Mouse (Mus musculus) monocyte, adult 5-6 weeks (primary cell): Measurements from ENCODE around the gene Vmn1r121. TPM values are rescaled to one million over a fixed set of nuclear protein-coding genes. Genes with fewer than 3 reads are reported as not detected.
"Not testable (repeated sequence)": the region's sequence is repeated elsewhere in the genome, so short reads cannot be mapped to it uniquely, and the experiment has no call there.

Source experiments
- ATAC-seq: fragments of 153-309, 156-312 bp; replicated peaks from 2 replicates; pipeline ENCODE4 v1.8.0; 2017; ENCODE audit warnings: mild to moderate bottlenecking; ENCODE audit not compliant: low TSS enrichment, insufficient number of reproducible peaks, severe bottlenecking, poor library complexity, low FRiP score
- total RNA-seq: library from RNA; stranded (forward); fragments of 200-1000, 200-491, 200-594 nt; gene quantifications from 3 replicates; pipeline ENCODE4 v1.2.3, GENCODE M21; 2017

The Vmn1r121 gene
- not detected in 3 replicates for total RNA-seq

GRCm38 (mm10) chr7:21098413-21098812, at the start of gene Vmn1r121:
TSS of gene Vmn1r121 (minus strand) at chr7:21098513.
- not testable (repeated sequence) for ATAC-seq

GRCm38 (mm10) chr7:21134028-21134427, 35.7 kb upstream of the Vmn1r121 start, which contains the start of gene Vmn1r122:
TSS of gene Vmn1r122 (minus strand) at chr7:21134128.
- ATAC-seq = not testable (repeated sequence)

- not testable (repeated sequence) for ATAC-seq
Measured at GRCm38 (mm10) chr7:21053684-21054083, 44.6 kb downstream of the Vmn1r121 start, which contains the start of gene Vmn1r120. TSS of gene Vmn1r120 (minus strand) at chr7:21053784.

Other genes with a start within 250 kb of the Vmn1r121 start
- not detected in 3 replicates for gene Vmn1r116, start 226.3 kb downstream of the Vmn1r121 start, total RNA-seq
- gene Vmn1r117, start 214.4 kb downstream of the Vmn1r121 start, total RNA-seq = not detected in 3 replicates
- gene Vmn1r118, start 186.2 kb downstream of the Vmn1r121 start, total RNA-seq = not detected in 3 replicates
- gene Vmn1r119, start 86.1 kb downstream of the Vmn1r121 start, total RNA-seq = not detected in 3 replicates
- gene Vmn1r120, start 44.7 kb downstream of the Vmn1r121 start, total RNA-seq = not detected in 3 replicates
- not detected in 3 replicates for gene Vmn1r122, start 35.6 kb upstream of the Vmn1r121 start, total RNA-seq
- not detected in 3 replicates for gene Vmn1r123, start 63.7 kb upstream of the Vmn1r121 start, total RNA-seq
- not detected in 3 replicates for gene Gm5157, start 91.9 kb upstream of the Vmn1r121 start, total RNA-seq
- gene Vmn1r124, start 162.1 kb upstream of the Vmn1r121 start, total RNA-seq = not detected in 3 replicates
- not detected in 3 replicates for gene Vmn1r125, start 173.7 kb upstream of the Vmn1r121 start, total RNA-seq
- not detected in 3 replicates for gene Vmn1r126, start 203.0 kb upstream of the Vmn1r121 start, total RNA-seq
- not detected in 3 replicates for gene Vmn1r127, start 221.3 kb upstream of the Vmn1r121 start, total RNA-seq